8 mouse cellular contexts compared by ENCODE assay signal in genomic region chr3:52400284-52401161, GRCm38 (mm10).
DNase-seq lines count a peak whose midpoint lies in the region; ATAC-seq and TF ChIP-seq lines count a peak whose summit lies in the region.

No protein-coding gene starts in this region.

- no peak for TF ChIP-seq CTCF in liver, embryonic 14.5 days (IDR thresholded peaks at IDR 0.05; ENCODE audit: low read depth)

- peaks cover 42% of the 10 kb centered on the region for H3K27me3 ChIP-seq in hindbrain, embryonic 13.5 days
- H3K27me3 ChIP-seq in liver, embryonic 14.5 days (ENCODE audit: control insufficient read depth, insufficient read depth, low read length): no peaks in the 10 kb centered on the region

- no peaks in the 10 kb centered on the region for H3K9me3 ChIP-seq in ES-E14 (ENCODE audit: control insufficient read depth, insufficient read depth, low read depth, low read length)
- no peaks in the 10 kb centered on the region for H3K9me3 ChIP-seq in hindbrain, embryonic 13.5 days
- no peaks in the 10 kb centered on the region for H3K9me3 ChIP-seq in liver, embryonic 14.5 days (ENCODE audit: control insufficient read depth, low read length)

- H3K36me3 ChIP-seq in ES-E14 (ENCODE audit: control insufficient read depth, insufficient read depth, low read length, poor library complexity, severe bottlenecking): no peaks in the 10 kb centered on the region
- no peaks in the 10 kb centered on the region for H3K36me3 ChIP-seq in hindbrain, embryonic 13.5 days
- no peaks in the 10 kb centered on the region for H3K36me3 ChIP-seq in liver, embryonic 14.5 days (replicated peaks; ENCODE audit: control insufficient read depth, insufficient read depth, low read depth)

- peak overlapping the region; percentile 59 for H3K4me2 ChIP-seq in hindbrain, embryonic 13.5 days
- peak overlapping the region; percentile 36; the same call in 1 of the 2 replicates for H3K4me2 ChIP-seq in liver, embryonic 14.5 days (ENCODE audit: low read depth)

- in situ Hi-C loops in ES-E14 (cut with MboI; ENCODE audit: low sequenced_read_pairs in 2 of 2, unreplicated experiment in 2 of 2): no loop called here

- peak overlapping the region; percentile 71; the same call in 1 of the 2 replicates for H3K27ac ChIP-seq in ES-E14 (ENCODE audit: insufficient read depth, low read depth, low read length, poor library complexity, severe bottlenecking)
- H3K27ac ChIP-seq in hindbrain, embryonic 13.5 days: peak overlapping the region; percentile 23; the same call in 1 of the 2 replicates
- H3K27ac ChIP-seq in liver, embryonic 14.5 days: no peak overlapping the region

- 13% methylated on average over 19 of the region's 19 CpGs for WGBS in hindbrain, embryonic 13.5 days
- 10% methylated on average over 18 of the region's 19 CpGs for WGBS in liver, embryonic 14.5 days (ENCODE audit: insufficient replicate concordance)

- 0 out of 2 replicates have a peak, but pooled peaks have one; percentile 13 for ATAC-seq in frontal cortex, adult (ENCODE audit: low TSS enrichment)
- 0 out of 2 replicates have a peak, but pooled peaks have one; percentile 37 for ATAC-seq in hindbrain, embryonic 13.5 days (ENCODE audit: low FRiP score)
- no peak for ATAC-seq in liver, embryonic 14.5 days (ENCODE audit: insufficient read depth)
- no peak for ATAC-seq in megakaryocyte progenitor cell, adult 5-6 weeks (replicated peaks; ENCODE audit: poor library complexity)

- DNase-seq in frontal cortex, postnatal 36 days (ENCODE audit: low spot score in 2 of 2): no peak
- DNase-seq in ES-E14 (ENCODE audit: low read depth, low spot score): no peak
- no peak for DNase-seq in liver, embryonic 14.5 days (ENCODE audit: low read depth in 3 of 3, low spot score in 3 of 3)
- DNase-seq in thymus, postnatal 25 days: peak; percentile 64
- DNase-seq in cerebellum, adult 18-20 months: no peak

- H3K4me3 ChIP-seq in ES-E14 (ENCODE audit: insufficient read depth in 1 of 2, low read depth in 1 of 2, low read length in 2 of 2, poor library complexity in 1 of 2, severe bottlenecking in 1 of 2): peak overlapping the region; percentile 17 to 41; a peak in 2 of 4 replicates
- peak overlapping the region; percentile 27; the same call in 1 of the 2 replicates for H3K4me3 ChIP-seq in hindbrain, embryonic 13.5 days
- no peak overlapping the region for H3K4me3 ChIP-seq in liver, embryonic 14.5 days (ENCODE audit: insufficient read depth in 1 of 2, low read depth in 2 of 2, low read length in 2 of 2)

- TF ChIP-seq EP300 in liver, embryonic 14.5 days (IDR thresholded peaks at IDR 0.05; ENCODE audit: low read depth): no peak

- peaks cover 5 to 41% of the 10 kb centered on the region in 2 experiments; a peak in 2 of 4 replicates for H3K4me1 ChIP-seq in ES-E14 (ENCODE audit: control insufficient read depth in 2 of 2, insufficient read depth in 2 of 2, low read length in 2 of 2, poor library complexity in 1 of 2)
- H3K4me1 ChIP-seq in hindbrain, embryonic 13.5 days (replicated peaks): peaks cover 17% of the 10 kb centered on the region
- peaks cover 0 to 7% of the 10 kb centered on the region in 2 experiments; a peak in 2 of 4 replicates for H3K4me1 ChIP-seq in liver, embryonic 14.5 days (replicated peaks; ENCODE audit: control insufficient read depth in 2 of 2, insufficient read depth in 2 of 2, low read length in 1 of 2)

- H3K9ac ChIP-seq in ES-E14 (ENCODE audit: insufficient read depth, low read depth, low read length, poor library complexity, severe bottlenecking): peak overlapping the region; percentile 53; the same call in 1 of the 2 replicates
- H3K9ac ChIP-seq in hindbrain, embryonic 13.5 days: no peak overlapping the region; the same call in 1 of the 2 replicates
- H3K9ac ChIP-seq in liver, embryonic 14.5 days (replicated peaks): no peak overlapping the region

TF ChIP-seq in ES-E14, 5 proteins besides CTCF, POLR2A, EP300 and RAD21:
- TF ChIP-seq ZC3H11A (IDR thresholded peaks at IDR 0.05; ENCODE audit: borderline replicate concordance, low read depth, low read length): no peak
- TF ChIP-seq ZNF384 (IDR thresholded peaks at IDR 0.05; ENCODE audit: low read depth, low read length): peak; percentile 84

Comparison
In these comparisons a context has a peak if more than half of its experiments do, and no peak if none do; other contexts are left out.
1. ATAC-seq: peak in frontal cortex, adult (single experiment) and hindbrain, embryonic 13.5 days (single experiment); none in liver, embryonic 14.5 days (single experiment) and megakaryocyte progenitor cell, adult 5-6 weeks (single experiment).
2. H3K4me3 ChIP-seq: peak in ES-E14 (2 of 2) and hindbrain, embryonic 13.5 days (single experiment); none in liver, embryonic 14.5 days (0 of 2).